Mouse (Mus musculus): ENCODE data around the gene Nek6.

Nek6 gene

DNA sequence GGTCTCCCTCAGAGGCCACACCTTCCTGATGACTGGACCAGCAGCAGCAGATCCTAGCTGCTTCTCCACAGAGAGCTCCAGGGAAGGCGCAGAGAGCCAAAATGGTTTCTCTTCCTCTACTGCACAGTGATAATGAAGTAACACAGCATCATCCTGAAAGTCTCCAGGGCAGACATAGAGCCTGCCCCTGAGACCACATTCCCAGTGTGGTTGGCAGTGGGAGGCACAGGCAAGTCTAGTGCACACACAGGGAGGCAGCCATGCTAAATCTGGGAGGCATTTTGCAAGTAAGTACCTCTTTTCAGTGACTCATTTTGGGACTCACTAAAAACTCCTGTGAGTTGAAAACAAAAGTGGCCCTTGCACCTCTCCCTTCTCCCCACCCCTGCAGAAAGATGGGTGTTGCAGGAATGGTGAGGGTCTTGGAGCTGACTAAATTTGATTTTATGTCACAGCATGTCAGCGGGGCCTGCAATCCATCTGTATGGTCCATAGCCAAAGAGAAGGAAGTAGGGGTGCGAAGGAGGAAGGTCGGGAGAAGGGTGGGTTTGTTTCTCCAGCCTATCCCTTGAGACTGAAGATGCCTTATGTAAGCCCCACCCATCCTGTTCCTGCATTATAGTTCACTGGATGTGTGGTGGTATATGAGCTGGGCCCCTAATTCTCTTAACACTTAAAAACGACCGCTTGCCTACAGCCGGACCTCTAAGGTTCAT lies 2.3 kb upstream of the Nek6 start:
- no peak for DNase-seq (ENCODE audit: low spot score in 2 of 2)

- DNase-seq (ENCODE audit: low spot score in 2 of 2), result no peak
Measured at GRCm38 (mm10) chr2:38510120-38510519, 1.3 kb upstream of the Nek6 start.

- no peak for DNase-seq (ENCODE audit: low spot score in 2 of 2)
Measured at GRCm38 (mm10) chr2:38512308-38513182, 1.1 kb downstream of the Nek6 start.

DNA sequence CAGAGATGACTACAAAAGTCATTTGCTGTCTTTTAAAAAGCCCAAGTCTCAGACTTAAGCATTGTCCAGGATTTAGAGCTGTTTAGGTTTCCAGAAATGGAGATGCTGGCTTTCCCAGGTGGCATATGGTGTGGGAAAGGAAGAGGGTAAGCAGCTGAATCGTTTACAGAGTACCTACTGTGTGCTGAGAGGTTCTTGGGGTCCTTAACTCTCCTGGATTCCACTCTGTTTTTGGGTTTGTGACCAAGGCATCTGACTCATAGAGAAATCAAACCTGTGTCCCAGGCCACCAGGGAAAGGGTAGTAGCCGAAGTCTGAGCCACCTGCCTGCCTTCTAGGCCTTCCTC lies 1.7 kb downstream of the Nek6 start:
- DNase-seq (ENCODE audit: low spot score in 2 of 2), result no peak

GRCm38 (mm10) chr2:38514411-38514810 lies 3.0 kb downstream of the Nek6 start:
- DNase-seq (ENCODE audit: low spot score in 2 of 2), result peak in 1 of 2 experiments; percentile 41

DNA sequence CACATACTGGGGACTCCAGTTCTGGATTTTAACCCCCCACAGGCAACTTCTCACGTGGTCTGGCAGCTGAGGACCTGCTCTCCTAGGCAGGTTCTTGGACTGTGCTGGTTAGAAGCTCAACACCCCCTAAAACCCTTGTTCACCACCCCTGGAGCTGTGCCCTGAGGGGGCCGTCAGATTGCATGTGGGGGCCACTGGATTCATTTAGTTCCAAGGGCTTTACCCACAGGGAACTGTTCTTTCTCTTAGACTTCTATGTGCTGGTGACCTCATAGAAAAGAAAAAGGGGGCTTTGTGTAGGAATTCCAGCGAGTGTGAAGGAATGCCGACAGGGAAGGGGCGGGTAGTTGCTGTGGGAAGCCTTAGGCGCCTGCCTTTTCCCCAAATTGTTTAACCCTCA lies 4.0 kb downstream of the Nek6 start:
- DNase-seq (ENCODE audit: low spot score in 2 of 2), result no peak

DNA sequence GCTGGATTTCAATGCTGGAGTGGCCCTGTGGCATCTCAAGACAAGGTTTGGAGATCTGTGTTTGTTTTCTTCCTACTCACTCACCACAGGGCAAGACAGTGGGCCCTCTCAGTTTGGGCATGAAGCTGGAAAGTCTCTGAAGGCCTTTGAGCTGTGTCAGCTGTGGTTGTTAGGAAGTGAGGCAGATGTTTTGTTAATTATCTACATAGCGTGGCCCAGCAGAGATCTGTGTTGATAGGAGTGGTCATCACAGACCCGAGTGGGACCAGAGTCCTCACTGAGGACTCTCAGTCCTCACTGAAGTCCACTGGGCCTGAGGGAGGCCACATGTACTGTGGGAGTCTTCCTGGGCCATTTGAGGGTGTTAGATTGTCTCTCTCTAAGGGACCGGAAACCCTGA lies 5.0 kb downstream of the Nek6 start:
- no peak for DNase-seq (ENCODE audit: low spot score in 2 of 2)

DNA sequence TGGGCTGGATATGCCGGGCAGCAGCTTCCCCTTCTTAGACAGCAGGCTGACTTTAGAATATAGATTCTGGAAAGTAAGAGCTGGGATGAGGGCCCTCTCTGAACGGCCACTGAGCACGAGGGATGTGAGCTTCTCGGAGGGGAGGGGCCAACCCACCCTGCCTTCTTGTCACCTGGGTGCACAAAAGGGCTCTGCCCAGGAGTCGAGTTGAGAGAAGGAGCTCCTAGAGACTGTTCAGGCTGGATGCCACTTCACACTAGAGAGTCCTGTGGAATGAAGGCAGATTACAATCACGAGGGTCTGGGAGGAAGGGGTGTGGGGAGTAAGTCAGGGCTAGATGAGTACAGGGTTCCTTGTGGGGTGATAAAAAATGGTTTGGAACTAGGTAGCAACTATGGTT lies 5.6 kb downstream of the Nek6 start:
- no peak for DNase-seq (ENCODE audit: low spot score in 2 of 2)

DNA sequence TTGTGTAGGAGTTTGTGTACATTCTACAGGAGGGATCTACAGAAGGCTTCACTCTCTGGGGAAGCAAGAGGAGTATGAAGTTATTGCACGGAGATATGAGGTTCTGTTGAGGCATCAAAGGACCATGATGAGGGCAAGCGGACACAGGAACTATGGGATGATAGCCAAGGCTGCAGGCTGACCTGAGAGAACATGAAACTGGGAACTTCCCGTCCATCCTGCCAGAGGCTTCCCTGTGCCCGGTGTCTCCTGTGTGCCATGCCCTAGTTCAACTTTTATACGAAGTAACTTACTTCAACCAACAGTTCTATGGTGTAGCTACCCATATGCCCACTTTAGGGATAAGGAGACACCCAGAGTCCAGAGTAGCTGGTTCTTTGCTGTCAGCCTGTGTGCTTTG lies 7.3 kb downstream of the Nek6 start:
- no peak for DNase-seq (ENCODE audit: low spot score in 2 of 2)

GRCm38 (mm10) chr2:38519934-38520333 lies 8.5 kb downstream of the Nek6 start:
- no peak for DNase-seq (ENCODE audit: low spot score in 2 of 2)

GRCm38 (mm10) chr2:38521618-38522017 lies 10.2 kb downstream of the Nek6 start:
- no peak for DNase-seq (ENCODE audit: low spot score in 2 of 2)

GRCm38 (mm10) chr2:38522354-38522753 lies 10.9 kb downstream of the Nek6 start:
- no peak for DNase-seq (ENCODE audit: low spot score in 2 of 2)

- DNase-seq (ENCODE audit: low spot score in 2 of 2), result no peak
Measured at GRCm38 (mm10) chr2:38523781-38524445, 12.5 kb downstream of the Nek6 start.

DNA sequence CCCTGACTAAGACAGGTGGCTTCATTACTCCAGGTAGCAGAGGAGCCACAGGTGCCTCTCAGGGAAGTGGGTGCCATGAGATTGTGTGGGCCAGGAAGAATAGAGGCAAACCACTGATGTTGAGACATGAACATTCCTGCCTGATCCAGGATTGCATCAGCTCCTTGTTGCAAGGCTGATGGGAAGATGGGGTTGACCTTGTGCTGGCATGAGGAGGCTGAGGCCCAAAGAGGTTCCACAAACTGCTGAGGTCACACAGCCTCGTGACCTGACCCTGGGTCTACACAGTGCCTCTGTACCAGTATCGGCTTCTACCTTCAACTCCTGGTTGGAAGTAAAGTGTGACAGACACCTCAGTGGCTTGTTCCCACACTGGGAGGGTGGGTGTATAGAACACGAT lies 13.6 kb downstream of the Nek6 start:
- no peak for DNase-seq (ENCODE audit: low spot score in 2 of 2)

DNA sequence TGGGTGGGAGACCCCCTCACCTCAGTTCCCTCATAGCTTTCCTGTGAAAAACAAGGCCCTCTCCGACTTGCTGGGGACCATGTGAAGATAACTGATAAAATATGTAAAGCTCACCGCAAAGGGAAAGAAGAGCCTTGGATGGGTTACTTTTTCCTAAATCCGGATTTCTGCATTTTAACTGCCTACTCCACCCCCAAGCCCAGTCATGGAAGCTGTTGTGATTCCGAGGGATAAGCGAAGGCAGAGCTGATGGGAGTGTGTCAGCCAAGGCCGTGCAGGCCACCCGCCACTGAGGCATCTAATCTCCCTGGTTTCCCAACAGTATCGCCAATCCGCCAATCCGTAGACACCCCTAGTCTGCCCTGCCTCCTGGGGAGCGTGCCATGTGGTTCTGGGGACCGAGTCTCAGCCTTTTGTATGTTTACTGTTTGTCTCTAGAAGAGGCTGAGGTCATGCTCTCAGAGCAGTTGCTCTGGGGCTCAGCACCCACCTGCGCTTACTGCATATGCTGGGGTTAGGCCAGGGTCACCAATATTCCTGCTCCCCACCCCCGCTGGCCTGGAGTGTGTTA lies 18.2 kb downstream of the Nek6 start:
- no peak for DNase-seq (ENCODE audit: low spot score in 2 of 2)

DNA sequence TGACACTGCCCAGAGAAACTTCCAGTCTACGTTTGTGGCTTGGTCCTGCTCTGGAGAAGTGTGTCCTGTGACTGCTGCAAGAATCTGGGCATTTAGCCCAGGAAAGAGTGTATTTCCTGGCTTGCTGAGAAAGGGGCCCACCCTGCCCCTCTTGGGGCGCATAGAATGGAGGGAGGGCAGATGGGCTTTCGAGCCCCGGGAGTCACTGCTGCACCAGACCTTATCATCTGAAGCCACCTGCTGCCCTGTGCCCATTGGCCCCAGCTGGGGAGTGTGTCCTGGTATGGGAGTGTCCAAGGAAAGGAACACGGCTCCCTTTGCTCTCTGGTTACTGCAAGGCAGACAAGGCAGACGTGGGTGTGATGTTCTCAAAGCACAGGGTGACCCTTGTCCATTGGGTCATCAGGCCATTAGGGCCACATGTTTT lies 19.5 kb downstream of the Nek6 start:
- peak in 1 of 2 experiments; percentile 33 for DNase-seq (ENCODE audit: low spot score in 2 of 2)

- DNase-seq (ENCODE audit: low spot score in 2 of 2), result no peak
Measured at GRCm38 (mm10) chr2:38533322-38533721, 21.9 kb downstream of the Nek6 start.

GRCm38 (mm10) chr2:38533767-38534166 lies 22.3 kb downstream of the Nek6 start:
- DNase-seq (ENCODE audit: low spot score in 2 of 2), result no peak

- no peak for DNase-seq (ENCODE audit: low spot score in 2 of 2)
Measured at GRCm38 (mm10) chr2:38534241-38534940, 22.9 kb downstream of the Nek6 start.

- DNase-seq (ENCODE audit: low spot score in 2 of 2), result no peak
Measured at GRCm38 (mm10) chr2:38535051-38535450, 23.6 kb downstream of the Nek6 start.

- no peak for DNase-seq (ENCODE audit: low spot score in 2 of 2)
Measured at GRCm38 (mm10) chr2:38535521-38536220, 24.2 kb downstream of the Nek6 start.

Measured in spleen, postnatal 10 days (tissue).